In the genomic region with DNA sequence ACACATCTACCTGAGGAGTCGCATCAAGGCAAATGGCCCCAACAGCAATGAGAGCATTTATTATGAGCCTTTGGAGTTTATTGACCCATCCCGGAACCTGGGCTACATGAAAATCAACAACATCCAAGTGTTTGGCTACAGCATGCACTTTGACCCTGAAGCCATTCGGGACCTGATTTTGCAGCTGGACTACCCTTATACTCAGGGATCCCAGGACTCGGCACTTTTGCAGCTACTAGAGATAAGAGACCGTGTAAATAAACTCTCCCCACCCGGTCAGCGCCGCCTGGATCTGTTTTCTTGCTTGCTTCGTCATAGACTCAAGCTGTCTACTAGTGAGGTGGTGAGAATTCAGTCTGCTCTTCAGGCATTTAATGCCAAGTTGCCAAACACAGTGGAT, we compare ENCODE assay signal across 20 mouse cellular contexts.
DNase-seq lines count a peak whose midpoint lies in the region; ATAC-seq and TF ChIP-seq lines count a peak whose summit lies in the region.
"Had no signal": no experiment of that assay in that cellular context is flagged by ENCODE, and none has a peak within 500 bp of the region (broad histone marks: within the 10 kb centered on the region; RNA-seq: fewer than 3 reads in every experiment).

No protein-coding gene starts in this region.

- WGBS in intestine, embryonic 15.5 days, result 28% methylated on average over 9 of the region's 9 CpGs
- WGBS in intestine, embryonic 16.5 days, result 30% methylated on average over 9 of the region's 9 CpGs
- 58% methylated on average over 9 of the region's 9 CpGs for WGBS in liver, embryonic 14.5 days (ENCODE audit: insufficient replicate concordance)

- H3K27me3 ChIP-seq in intestine, embryonic 15.5 days (replicated peaks), result no peaks in the 10 kb centered on the region
- H3K27me3 ChIP-seq in intestine, embryonic 16.5 days (replicated peaks; ENCODE audit: control insufficient read depth, insufficient read depth, low read length), result no peaks in the 10 kb centered on the region
- H3K27me3 ChIP-seq in liver, embryonic 14.5 days (ENCODE audit: control insufficient read depth, insufficient read depth, low read length), result no peaks in the 10 kb centered on the region
- H3K27me3 ChIP-seq: embryonic facial prominence, embryonic 13.5 days; forebrain, embryonic 12.5 days; heart, embryonic 12.5 days had no signal

- H3K9me3 ChIP-seq in intestine, embryonic 15.5 days, result no peaks in the 10 kb centered on the region
- no peaks in the 10 kb centered on the region for H3K9me3 ChIP-seq in intestine, embryonic 16.5 days (ENCODE audit: control insufficient read depth, low read length)
- H3K9me3 ChIP-seq in liver, embryonic 14.5 days (ENCODE audit: control insufficient read depth, low read length), result no peaks in the 10 kb centered on the region
- H3K9me3 ChIP-seq: embryonic facial prominence, embryonic 13.5 days; forebrain, embryonic 12.5 days; heart, embryonic 12.5 days; hindbrain, embryonic 10.5 days had no signal

- peak; percentile 67 for ATAC-seq in intestine, embryonic 15.5 days
- peak; percentile 64 for ATAC-seq in intestine, embryonic 16.5 days
- ATAC-seq in liver, embryonic 14.5 days (ENCODE audit: insufficient read depth), result 0 out of 2 replicates have a peak, but pooled peaks have one; percentile 15
- ATAC-seq: CD4-positive, CD25-positive, alpha-beta regulatory T cell, adult 4 months; forebrain, embryonic 16.5 days had no signal

- TF ChIP-seq EP300 in liver, embryonic 14.5 days (IDR thresholded peaks at IDR 0.05; ENCODE audit: low read depth), result no peak

- no peak overlapping the region for H3K4me2 ChIP-seq in intestine, embryonic 15.5 days (replicated peaks)
- no peak overlapping the region for H3K4me2 ChIP-seq in intestine, embryonic 16.5 days (ENCODE audit: low read depth, low read length)
- no peak overlapping the region for H3K4me2 ChIP-seq in liver, embryonic 14.5 days (ENCODE audit: low read depth)
- H3K4me2 ChIP-seq: embryonic facial prominence, embryonic 13.5 days; forebrain, embryonic 12.5 days; heart, embryonic 12.5 days; hindbrain, embryonic 14.5 days had no signal

- no peak for DNase-seq in liver, embryonic 14.5 days (ENCODE audit: low read depth in 3 of 3, low spot score in 3 of 3)
- DNase-seq in yolk sac, embryonic 10.5 days (ENCODE audit: low spot score), result peak; percentile 37
- no peak for DNase-seq in embryo, embryonic 10 days (ENCODE audit: low spot score)
- DNase-seq in cerebellum, adult 8-10 months, result no peak
- DNase-seq: adrenal gland, postnatal 10 days; cerebellum, adult 11 months; cerebellum, adult 9-10 months; cerebellum, postnatal 25 days; gastrocnemius, postnatal 10 days; heart, adult 2 months had no signal

- H3K9ac ChIP-seq in intestine, embryonic 15.5 days, result no peak overlapping the region
- H3K9ac ChIP-seq in intestine, embryonic 16.5 days (ENCODE audit: low read depth, low read length), result no peak overlapping the region
- H3K9ac ChIP-seq in liver, embryonic 14.5 days (replicated peaks), result no peak overlapping the region
- H3K9ac ChIP-seq: embryonic facial prominence, embryonic 13.5 days; forebrain, embryonic 12.5 days; heart, embryonic 12.5 days; hindbrain, embryonic 14.5 days had no signal

- H3K36me3 ChIP-seq in intestine, embryonic 15.5 days, result no peaks in the 10 kb centered on the region
- no peaks in the 10 kb centered on the region for H3K36me3 ChIP-seq in intestine, embryonic 16.5 days (ENCODE audit: control insufficient read depth, insufficient read depth, low read length)
- H3K36me3 ChIP-seq in liver, embryonic 14.5 days (replicated peaks; ENCODE audit: control insufficient read depth, insufficient read depth, low read depth), result no peaks in the 10 kb centered on the region
- H3K36me3 ChIP-seq: embryonic facial prominence, embryonic 13.5 days; forebrain, embryonic 12.5 days; G1E; heart, embryonic 12.5 days; hindbrain, embryonic 10.5 days had no signal

- H3K4me3 ChIP-seq in intestine, embryonic 15.5 days (replicated peaks), result no peak overlapping the region
- no peak overlapping the region for H3K4me3 ChIP-seq in intestine, embryonic 16.5 days (ENCODE audit: low read length)
- no peak overlapping the region for H3K4me3 ChIP-seq in liver, embryonic 14.5 days (ENCODE audit: insufficient read depth in 1 of 2, low read depth in 2 of 2, low read length in 2 of 2)
- H3K4me3 ChIP-seq: embryonic facial prominence, embryonic 13.5 days; forebrain, embryonic 12.5 days; heart, adult 2 months; heart, embryonic 12.5 days; hindbrain, embryonic 10.5 days had no signal

- no peak overlapping the region for H3K27ac ChIP-seq in intestine, embryonic 15.5 days
- H3K27ac ChIP-seq in intestine, embryonic 16.5 days (ENCODE audit: low read length), result no peak overlapping the region
- no peak overlapping the region for H3K27ac ChIP-seq in liver, embryonic 14.5 days
- H3K27ac ChIP-seq: embryonic facial prominence, embryonic 13.5 days; forebrain, embryonic 12.5 days; heart, adult 2 months; hindbrain, embryonic 10.5 days; hindbrain, embryonic 14.5 days had no signal

- H3K4me1 ChIP-seq in intestine, embryonic 15.5 days (replicated peaks), result no peaks in the 10 kb centered on the region
- H3K4me1 ChIP-seq in intestine, embryonic 16.5 days (ENCODE audit: control insufficient read depth, insufficient read depth, low read length), result no peaks in the 10 kb centered on the region
- H3K4me1 ChIP-seq in liver, embryonic 14.5 days (replicated peaks; ENCODE audit: control insufficient read depth in 2 of 2, insufficient read depth in 2 of 2, low read length in 1 of 2), result no peaks in the 10 kb centered on the region
- H3K4me1 ChIP-seq: embryonic facial prominence, embryonic 13.5 days; forebrain, embryonic 12.5 days; heart, embryonic 12.5 days; hindbrain, embryonic 10.5 days had no signal

- TF ChIP-seq CTCF in liver, embryonic 14.5 days (IDR thresholded peaks at IDR 0.05; ENCODE audit: low read depth), result no peak

Comparison
In these comparisons a context has a peak if more than half of its experiments do, and no peak if none do; other contexts are left out.
1. ATAC-seq: peak in every context shown above with its lines; median percentile 67 in intestine, embryonic 15.5 days; 64 in intestine, embryonic 16.5 days; 15 in liver, embryonic 14.5 days.